Comparison of ENCODE assay signal across 23 mouse cellular contexts in genomic region chr4:127651601-127652000, GRCm38 (mm10).
DNase-seq lines count a peak whose midpoint lies in the region; ATAC-seq lines count a peak whose summit lies in the region.
"Had no signal": no experiment of that assay in that cellular context is flagged by ENCODE, and none has a peak within 500 bp of the region (broad histone marks: within the 10 kb centered on the region; RNA-seq: fewer than 3 reads in every experiment).

No protein-coding gene starts in this region.

- WGBS in embryonic facial prominence, embryonic 11.5 days: 47% methylated on average over 5 of the region's 5 CpGs
- WGBS in embryonic facial prominence, embryonic 10.5 days: 61% methylated on average over 5 of the region's 5 CpGs

- no peaks in the 10 kb centered on the region for H3K27me3 ChIP-seq in embryonic facial prominence, embryonic 11.5 days (ENCODE audit: control insufficient read depth, insufficient read depth, low read length)
- H3K27me3 ChIP-seq in embryonic facial prominence, embryonic 10.5 days (replicated peaks; ENCODE audit: low read depth, poor library complexity, severe bottlenecking): no peaks in the 10 kb centered on the region
- H3K27me3 ChIP-seq: CH12.LX; embryonic facial prominence, embryonic 13.5 days; forebrain, embryonic 13.5 days; forebrain, embryonic 15.5 days had no signal

- ATAC-seq in embryonic facial prominence, embryonic 11.5 days (replicated peaks; ENCODE audit: insufficient number of reproducible peaks, low FRiP score, low TSS enrichment, low read depth): no peak
- no peak for ATAC-seq in granulocyte monocyte progenitor cell, adult 5-6 weeks (replicated peaks; ENCODE audit: poor library complexity, severe bottlenecking)
- ATAC-seq: CD4-positive, CD25-positive, alpha-beta regulatory T cell, adult 4 months; forebrain, embryonic 13.5 days; forebrain, embryonic 15.5 days; forebrain, postnatal 0 days had no signal

- no peaks in the 10 kb centered on the region for H3K36me3 ChIP-seq in embryonic facial prominence, embryonic 11.5 days (replicated peaks; ENCODE audit: control insufficient read depth, insufficient read depth, low read depth, low read length)
- H3K36me3 ChIP-seq in embryonic facial prominence, embryonic 10.5 days (replicated peaks): no peaks in the 10 kb centered on the region
- H3K36me3 ChIP-seq: embryonic facial prominence, embryonic 13.5 days; forebrain, embryonic 15.5 days; G1E had no signal

- H3K4me1 ChIP-seq in embryonic facial prominence, embryonic 11.5 days (ENCODE audit: control insufficient read depth, insufficient read depth, low read length): no peaks in the 10 kb centered on the region
- H3K4me1 ChIP-seq in embryonic facial prominence, embryonic 10.5 days: peaks cover 7% of the 10 kb centered on the region
- H3K4me1 ChIP-seq: forebrain, embryonic 13.5 days had no signal

- peak; percentile 53 for DNase-seq in embryo, embryonic 10 days (ENCODE audit: low spot score)
- no peak for DNase-seq in embryo, embryonic 10.5 days (ENCODE audit: low spot score)
- DNase-seq in embryonic facial prominence, embryonic 11.5 days (ENCODE audit: low spot score): peak; percentile 66
- DNase-seq in embryonic facial prominence, embryonic 10.5 days (ENCODE audit: low spot score): no peak
- DNase-seq in NIH3T3 (ENCODE audit: low read depth): peak; percentile 6
- DNase-seq: adrenal gland, adult 2 months; adrenal gland, postnatal 10 days; adrenal gland, postnatal 25 days; B cell, adult 2 months; cerebellum, adult 11 months; cerebellum, adult 18-20 months; cerebellum, adult 8-10 months; cerebellum, adult 9-11 months; cerebellum, postnatal 14 days; cerebellum, postnatal 36 days; forebrain, postnatal 0 days had no signal

- no peak overlapping the region for H3K27ac ChIP-seq in embryonic facial prominence, embryonic 11.5 days (replicated peaks; ENCODE audit: low read depth, low read length)
- H3K27ac ChIP-seq in embryonic facial prominence, embryonic 10.5 days (replicated peaks): no peak overlapping the region
- H3K27ac ChIP-seq: embryonic facial prominence, embryonic 13.5 days; forebrain, embryonic 13.5 days; forebrain, embryonic 15.5 days had no signal

- H3K4me2 ChIP-seq in embryonic facial prominence, embryonic 11.5 days (ENCODE audit: low read depth, low read length): no peak overlapping the region
- H3K4me2 ChIP-seq: embryonic facial prominence, embryonic 13.5 days; forebrain, embryonic 13.5 days; forebrain, embryonic 15.5 days had no signal

- no peak overlapping the region for H3K9ac ChIP-seq in embryonic facial prominence, embryonic 11.5 days (replicated peaks; ENCODE audit: low read length)
- H3K9ac ChIP-seq: embryonic facial prominence, embryonic 13.5 days; forebrain, embryonic 13.5 days; forebrain, embryonic 15.5 days; forebrain, postnatal 0 days had no signal

- no peaks in the 10 kb centered on the region for H3K9me3 ChIP-seq in embryonic facial prominence, embryonic 11.5 days (replicated peaks; ENCODE audit: control insufficient read depth, low read length)
- H3K9me3 ChIP-seq in embryonic facial prominence, embryonic 10.5 days: no peaks in the 10 kb centered on the region
- H3K9me3 ChIP-seq: embryonic facial prominence, embryonic 13.5 days; forebrain, embryonic 13.5 days; forebrain, embryonic 15.5 days had no signal

- no peak overlapping the region for H3K4me3 ChIP-seq in embryonic facial prominence, embryonic 11.5 days (ENCODE audit: low read depth, low read length)
- no peak overlapping the region for H3K4me3 ChIP-seq in embryonic facial prominence, embryonic 10.5 days
- H3K4me3 ChIP-seq: embryonic facial prominence, embryonic 13.5 days; forebrain, embryonic 13.5 days; forebrain, embryonic 15.5 days had no signal

Comparison
In these comparisons a context has a peak if more than half of its experiments do, and no peak if none do; other contexts are left out.
1. DNase-seq: peak in embryo, embryonic 10 days (single experiment), embryonic facial prominence, embryonic 11.5 days (single experiment) and NIH3T3 (single experiment); none in embryo, embryonic 10.5 days (single experiment) and embryonic facial prominence, embryonic 10.5 days (single experiment).